Mouse (Mus musculus) intestine, postnatal 0 days (tissue): ENCODE data around the gene Akt1s1. TPM values are rescaled to one million over a fixed set of nuclear protein-coding genes. Genes with fewer than 3 reads are reported as not detected.
A peak's percentile ranks its signal among the peaks of the same experiment; 100 is the strongest.

Experiments used
- ATAC-seq: fragments of 200-750 bp; cut with Nextera tagmentation; 2 replicates; pipeline ENCODE4 v1.8.0; 2017; ENCODE audit warnings: mild to moderate bottlenecking, moderate TSS enrichment, moderate library complexity
- H3K27ac ChIP-seq: fragments of 300-500 bp; sonication (generic); 2 replicates; pipeline ENCODE4 v1.5.1; 2014; ENCODE audit warnings: mild to moderate bottlenecking, low read depth, low read length, moderate library complexity
- H3K27me3 ChIP-seq: fragments of 300-500 bp; sonication (generic); replicated peaks from 2 replicates; pipeline ENCODE4 v1.6.1; 2014; ENCODE audit warnings: low read length, mixed read lengths; ENCODE audit not compliant: control insufficient read depth, insufficient read depth
- H3K36me3 ChIP-seq: fragments of 300-500 bp; sonication (generic); 2 replicates; pipeline ENCODE4 v1.6.1; 2014; ENCODE audit warnings: mild to moderate bottlenecking, moderate library complexity; ENCODE audit not compliant: control insufficient read depth, insufficient read depth
- H3K4me1 ChIP-seq: fragments of 300-500 bp; sonication (generic); replicated peaks from 2 replicates; pipeline ENCODE4 v1.6.1; 2014; ENCODE audit warnings: antibody characterized with exemption, low read length, mixed read lengths; ENCODE audit not compliant: control insufficient read depth, insufficient read depth
- H3K4me2 ChIP-seq: fragments of 300-500 bp; sonication (generic); replicated peaks from 2 replicates; pipeline ENCODE4 v1.6.1; 2014; ENCODE audit warnings: low read depth, mild to moderate bottlenecking, moderate library complexity
- H3K4me3 ChIP-seq: fragments of 300-500 bp; sonication (generic); 2 replicates; pipeline ENCODE4 v1.5.1; 2014; ENCODE audit warnings: low read depth, low read length
- H3K9ac ChIP-seq: fragments of 300-500 bp; sonication (generic); 2 replicates; pipeline ENCODE4 v1.6.1; 2014; ENCODE audit warnings: mild to moderate bottlenecking, low read depth, low read length
- H3K9me3 ChIP-seq: fragments of 300-500 bp; sonication (generic); 2 replicates; pipeline ENCODE4 v1.6.1; 2016; ENCODE audit warnings: mixed run types; ENCODE audit not compliant: control insufficient read depth
- CTCF ChIP-seq: sonication (generic); IDR thresholded peaks from 2 replicates; pipeline ENCODE4 v1.5.1; 2016; ENCODE audit warnings: low read depth, mild to moderate bottlenecking, control low read depth, antibody characterized with exemption, moderate library complexity
- WGBS: fragments of 180-500 bp; shearing (Covaris S2); extraction: QIAGEN DNeasy Blood & Tissue Kit; methylation state at CpG from one replicate; pipeline ENCODE4 v1.1.7; 2014; 5-methylcytosine and 5-hydroxymethylcytosine counted together
- polyA plus RNA-seq: library from polyadenylated mRNA; unstranded; fragments of >200 nt; fragmentation: Nextera tagmentation; extraction: Ambion mirVana; gene quantifications from 2 replicates; pipeline ENCODE4 v1.2.1, GENCODE M21; 2015

Akt1s1 gene
- polyA plus RNA-seq, 1 experiment from 2014 or later = 76.5 TPM

DNA sequence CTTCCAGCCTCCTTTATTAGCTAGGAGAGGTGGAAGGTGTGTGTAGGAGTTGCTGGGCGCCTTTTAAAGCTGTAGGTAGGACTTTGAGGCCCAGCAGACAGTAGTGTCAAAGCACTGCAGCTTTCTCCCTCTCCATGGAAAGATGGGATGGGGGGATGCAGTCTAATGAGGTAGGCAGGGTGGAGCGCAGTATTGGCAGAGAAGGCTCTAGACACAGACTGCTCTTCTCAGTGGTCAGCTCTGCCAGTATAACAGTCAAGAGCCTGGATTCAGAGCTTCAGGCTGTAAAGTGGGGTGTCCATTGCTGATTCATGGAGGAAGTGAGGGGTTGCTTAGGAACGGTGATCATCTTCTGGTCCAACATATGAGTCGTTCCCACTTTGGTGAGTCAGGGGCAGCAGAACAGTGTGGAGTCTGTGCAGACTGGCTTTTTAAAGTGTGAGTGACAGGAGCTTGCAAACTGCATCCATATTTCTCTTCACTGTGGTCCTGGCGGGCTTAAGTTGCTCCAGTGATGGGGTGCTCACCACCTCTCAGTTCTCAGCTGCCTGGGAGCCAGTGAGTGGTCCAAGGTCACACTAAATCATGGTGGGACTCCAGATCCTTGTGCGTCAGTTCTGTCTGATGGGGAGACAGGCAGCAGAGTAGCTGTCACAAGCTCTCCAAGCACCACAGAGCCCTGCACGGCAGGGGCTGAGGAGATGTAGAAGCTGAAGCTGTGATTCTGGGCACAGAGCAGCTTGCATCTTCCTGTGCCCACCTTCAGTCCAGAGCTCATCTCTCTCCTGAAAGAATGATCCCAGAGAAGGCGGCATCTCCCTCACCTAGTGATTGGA is 2.2 kb downstream of the Akt1s1 start:
- ATAC-seq = no peak
- peaks cover 7% of the 10 kb centered on the region for H3K4me1 ChIP-seq
- peak overlapping the region; percentile 88 for H3K27ac ChIP-seq
- peak overlapping the region; percentile 53 for H3K9ac ChIP-seq
- no peaks in the 10 kb centered on the region for H3K9me3 ChIP-seq
- 61% methylated on average over 8 of the region's 8 CpGs for WGBS
- peaks cover 16% of the 10 kb centered on the region for H3K36me3 ChIP-seq
- H3K4me2 ChIP-seq = peak overlapping the region; percentile 67
- H3K4me3 ChIP-seq = peak overlapping the region; percentile 63
- TF ChIP-seq CTCF = no peak
- H3K27me3 ChIP-seq = no peaks in the 10 kb centered on the region

DNA sequence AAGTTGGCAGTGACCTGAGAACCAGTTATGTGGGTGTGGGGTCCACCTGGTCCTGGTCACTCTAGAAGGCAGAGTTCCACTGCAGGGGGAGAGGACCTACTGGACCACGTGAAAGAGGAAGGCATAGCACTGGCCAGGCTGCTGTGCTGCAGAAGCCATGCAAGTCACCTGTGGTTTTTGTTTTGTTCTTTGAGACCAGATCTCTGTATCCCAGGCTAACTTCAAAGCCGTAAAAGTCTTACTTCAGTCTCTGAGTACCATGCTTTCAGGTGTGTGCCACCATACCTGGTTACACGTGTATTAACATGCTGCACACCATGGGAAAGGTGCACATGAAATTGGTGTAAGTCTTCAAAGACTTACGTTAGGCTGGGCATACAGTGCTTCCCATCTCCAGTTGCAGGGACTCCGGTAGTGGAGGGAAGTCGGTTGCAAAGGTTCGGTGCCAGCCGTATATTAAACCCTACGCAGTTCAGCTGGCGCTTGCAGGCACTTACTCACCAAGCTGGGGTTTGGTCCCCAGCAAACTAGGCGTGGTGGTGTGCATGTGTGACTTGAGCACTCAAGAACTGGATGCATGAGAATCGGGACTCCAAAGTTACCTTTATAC is 2.9 kb downstream of the Akt1s1 start:
- H3K27me3 ChIP-seq = no peaks in the 10 kb centered on the region
- peaks cover 9% of the 10 kb centered on the region for H3K36me3 ChIP-seq
- no peak overlapping the region for H3K4me3 ChIP-seq
- no peaks in the 10 kb centered on the region for H3K9me3 ChIP-seq
- 0 out of 2 replicates have a peak overlapping the region, but pooled peaks have one; percentile 13 for H3K9ac ChIP-seq
- 86% methylated on average over 12 of the region's 12 CpGs for WGBS
- ATAC-seq = no peak
- H3K27ac ChIP-seq = peak overlapping the region; percentile 88; the same call in 1 of the 2 replicates
- no peak for TF ChIP-seq CTCF
- H3K4me1 ChIP-seq = peaks cover 7% of the 10 kb centered on the region
- H3K4me2 ChIP-seq = peak overlapping the region; percentile 67; the same call in 1 of the 2 replicates

DNA sequence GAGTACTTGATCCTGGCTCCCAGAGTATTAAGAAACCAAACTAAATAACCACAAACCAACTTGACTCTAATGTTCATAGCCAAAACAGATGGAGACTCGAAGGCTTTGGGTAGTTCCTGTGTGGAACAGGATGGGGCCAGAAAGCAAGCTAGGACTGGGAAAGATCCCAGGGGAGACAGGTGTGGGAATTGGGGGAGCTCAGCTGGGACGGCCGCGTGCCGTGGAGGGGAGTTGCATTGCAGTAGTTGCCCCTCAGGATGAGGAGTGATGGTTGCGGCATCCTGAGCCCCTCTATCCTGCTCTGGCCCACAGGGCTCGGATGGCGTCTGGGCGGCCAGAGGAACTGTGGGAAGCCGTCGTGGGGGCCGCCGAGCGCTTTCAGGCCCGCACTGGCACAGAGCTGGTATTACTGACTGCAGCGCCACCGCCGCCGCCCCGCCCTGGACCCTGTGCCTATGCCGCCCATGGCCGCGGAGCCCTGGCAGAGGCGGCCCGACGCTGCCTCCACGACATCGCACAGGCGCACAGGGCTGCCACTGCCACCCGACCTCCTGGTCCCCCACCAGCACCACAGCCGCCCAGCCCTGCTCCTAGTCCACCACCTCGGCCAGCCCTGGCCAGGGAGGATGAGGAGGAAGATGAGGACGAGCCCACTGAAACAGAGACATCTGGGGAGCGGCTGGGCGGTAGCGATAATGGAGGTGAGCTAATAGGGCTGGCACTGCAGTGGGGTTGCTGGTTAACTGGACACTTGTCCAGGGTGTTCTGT is 3.7 kb downstream of the Akt1s1 start:
- Histone ChIP-seq H3K4me1 (peaks cover 7% of the 10 kb centered on the region), H3K4me3 (no peak overlapping the region), H3K36me3 (peaks cover 6% of the 10 kb centered on the region; the same call in 1 of the 2 replicates), H3K9me3 (no peaks in the 10 kb centered on the region), H3K27me3 (no peaks in the 10 kb centered on the region), H3K9ac (0 out of 2 replicates have a peak overlapping the region, but pooled peaks have one; percentile 13), H3K27ac (no peak overlapping the region), H3K4me2 (no peak overlapping the region)
- TF ChIP-seq CTCF = no peak
- ATAC-seq = no peak
- 86% methylated on average over 36 of the region's 36 CpGs for WGBS

DNA sequence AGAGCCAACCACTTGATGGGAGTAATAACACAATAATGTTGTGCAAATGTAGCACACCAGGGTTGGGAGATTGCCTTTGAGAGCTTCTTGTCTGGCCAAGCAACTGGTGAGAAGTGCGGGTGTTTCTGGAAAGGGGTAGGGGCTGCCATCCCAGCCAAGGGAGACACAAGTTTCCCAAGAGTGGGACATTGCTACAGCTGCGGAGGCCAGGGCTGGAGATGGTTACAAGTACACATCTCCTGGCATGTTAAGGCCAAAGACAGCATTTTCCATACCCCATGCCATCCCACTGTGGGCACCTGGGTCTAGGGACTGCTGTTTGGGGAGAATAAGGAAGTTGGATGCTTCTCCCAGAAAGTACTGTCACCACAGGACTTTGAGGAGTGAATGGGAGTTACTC is 4.3 kb downstream of the Akt1s1 start:
- peaks cover 7% of the 10 kb centered on the region for H3K4me1 ChIP-seq
- TF ChIP-seq CTCF = no peak
- H3K36me3 ChIP-seq = peaks cover 6% of the 10 kb centered on the region; the same call in 1 of the 2 replicates
- no peak overlapping the region for H3K9ac ChIP-seq
- WGBS = 95% methylated on average over 2 of the region's 2 CpGs
- no peaks in the 10 kb centered on the region for H3K27me3 ChIP-seq
- no peak for ATAC-seq
- no peak overlapping the region for H3K4me3 ChIP-seq
- 0 out of 2 replicates have a peak overlapping the region, but pooled peaks have one; percentile 99 for H3K27ac ChIP-seq
- H3K4me2 ChIP-seq = peak overlapping the region; percentile 98
- H3K9me3 ChIP-seq = no peaks in the 10 kb centered on the region

DNA sequence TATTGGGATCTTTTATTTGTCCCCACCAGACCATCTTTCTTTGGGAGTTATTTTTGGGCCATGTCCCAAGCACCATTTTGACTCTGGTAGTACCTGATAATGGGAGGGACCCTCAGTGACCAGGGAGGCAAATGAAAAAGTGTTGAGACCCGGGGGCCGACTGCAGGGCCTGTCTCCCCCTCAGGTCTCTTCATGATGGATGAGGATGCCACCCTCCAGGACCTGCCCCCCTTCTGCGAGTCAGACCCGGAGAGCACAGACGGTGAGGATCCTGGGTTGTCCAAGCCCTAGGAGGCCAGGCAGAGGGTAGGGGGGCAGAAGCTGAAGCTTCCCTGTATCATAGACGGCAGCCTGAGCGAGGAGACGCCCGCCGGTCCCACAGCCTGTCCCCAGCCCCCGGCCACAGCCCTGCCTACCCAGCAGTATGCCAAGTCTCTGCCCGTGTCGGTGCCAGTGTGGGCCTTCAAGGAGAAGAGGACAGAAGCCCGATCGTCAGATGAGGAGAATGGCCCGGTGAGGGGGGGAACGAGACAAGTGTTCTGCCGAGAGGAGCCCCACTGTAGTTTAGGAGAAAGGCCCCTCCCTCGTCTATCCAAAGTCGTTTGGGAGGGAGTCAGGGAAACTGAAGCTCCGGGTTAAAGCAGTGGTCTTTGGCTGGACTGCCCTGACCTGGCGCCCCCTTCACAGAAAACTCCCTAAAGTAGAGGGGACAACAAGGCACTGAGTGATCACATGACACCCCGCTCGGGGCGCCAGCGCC is 5.0 kb downstream of the Akt1s1 start:
- peak overlapping the region; percentile 98 for H3K4me2 ChIP-seq
- peak overlapping the region; percentile 60 for H3K4me3 ChIP-seq
- peak overlapping the region; percentile 99 for H3K27ac ChIP-seq
- H3K36me3 ChIP-seq = peaks cover 6% of the 10 kb centered on the region; the same call in 1 of the 2 replicates
- no peaks in the 10 kb centered on the region for H3K27me3 ChIP-seq
- no peaks in the 10 kb centered on the region for H3K9me3 ChIP-seq
- peak; percentile 6; the same call in 1 of the 2 replicates for TF ChIP-seq CTCF
- H3K9ac ChIP-seq = peak overlapping the region; percentile 71
- no peak for ATAC-seq
- 20% methylated on average over 25 of the region's 26 CpGs for WGBS
- peaks cover 7% of the 10 kb centered on the region for H3K4me1 ChIP-seq
